Mouse (Mus musculus) heart, adult 11 months (tissue): ENCODE data around the gene Zfp318.
A peak's percentile ranks its signal among the peaks of the same experiment; 100 is the strongest.

Source experiments
- DNase-seq: peaks from one replicate; pipeline ENCODE4 v3.0.0; 2022

The Zfp318 gene

GRCm38 (mm10) chr17:46452683-46453082, 69.2 kb downstream of the Zfp318 start:
- no peak for DNase-seq

- DNase-seq = no peak
Measured at GRCm38 (mm10) chr17:46453302-46453948, 69.9 kb downstream of the Zfp318 start.

- no peak for DNase-seq
Measured at GRCm38 (mm10) chr17:46453970-46454411, 70.5 kb downstream of the Zfp318 start.

GRCm38 (mm10) chr17:46454539-46454938, 71.0 kb downstream of the Zfp318 start:
- no peak for DNase-seq

GRCm38 (mm10) chr17:46455110-46455691, 71.7 kb downstream of the Zfp318 start:
- DNase-seq = no peak

- DNase-seq = no peak
Measured at GRCm38 (mm10) chr17:46457791-46458190, 74.3 kb downstream of the Zfp318 start.

GRCm38 (mm10) chr17:46458439-46458838, 74.9 kb downstream of the Zfp318 start:
- DNase-seq = peak; percentile 93

GRCm38 (mm10) chr17:46460673-46461072, 77.1 kb downstream of the Zfp318 start:
- DNase-seq = no peak

GRCm38 (mm10) chr17:46461347-46461746, 77.8 kb downstream of the Zfp318 start:
- no peak for DNase-seq

GRCm38 (mm10) chr17:46462226-46462625, 78.7 kb downstream of the Zfp318 start:
- DNase-seq = peak; percentile 98

- DNase-seq = no peak
Measured at GRCm38 (mm10) chr17:46467830-46468229, 84.3 kb downstream of the Zfp318 start.
